Mouse (Mus musculus): ENCODE results near the gene Col16a1. TPM values are rescaled to one million over a fixed set of nuclear protein-coding genes. Genes with fewer than 3 reads are reported as not detected.

Col16a1 gene
- polyA plus RNA-seq, 1 experiment from 2014 or later = 47.7 TPM

- H3K36me3 ChIP-seq (ENCODE audit: control insufficient read depth, insufficient read depth, low read length) = peaks cover 19% of the 10 kb centered on the region; the same call in 1 of the 2 replicates
- no peaks in the 10 kb centered on the region for H3K4me1 ChIP-seq (replicated peaks; ENCODE audit: control insufficient read depth, insufficient read depth)
- H3K4me2 ChIP-seq (replicated peaks; ENCODE audit: low read depth) = no peak overlapping the region
- 76% methylated on average over 4 of the region's 4 CpGs for WGBS
- H3K27ac ChIP-seq (replicated peaks) = no peak overlapping the region
- H3K9me3 ChIP-seq (ENCODE audit: control insufficient read depth, low read length) = no peaks in the 10 kb centered on the region
- DNase-seq (ENCODE audit: low spot score) (no peak), ATAC-seq (ENCODE audit: low FRiP score, low TSS enrichment) (no peak)
- H3K4me3 ChIP-seq (ENCODE audit: low read depth, low read length) = no peak overlapping the region
- no peak for TF ChIP-seq EP300 (optimal IDR thresholded peaks at IDR 0.05)
- TF ChIP-seq CTCF (IDR thresholded peaks at IDR 0.05; ENCODE audit: low read depth) = no peak
- H3K9ac ChIP-seq (ENCODE audit: low read length) = no peak overlapping the region
- H3K27me3 ChIP-seq (ENCODE audit: control insufficient read depth, insufficient read depth, low read length) = no peaks in the 10 kb centered on the region
These were observed 73.1 kb downstream of the Col16a1 start for GRCm38 (mm10) chr4:130120752-130121151.

GRCm38 (mm10) chr4:130121560-130121959 lies 73.9 kb downstream of the Col16a1 start:
- Histone ChIP-seq H3K4me2 (replicated peaks; ENCODE audit: low read depth) (no peak overlapping the region), H3K9me3 (ENCODE audit: control insufficient read depth, low read length) (no peaks in the 10 kb centered on the region), H3K27ac (replicated peaks) (no peak overlapping the region), H3K36me3 (ENCODE audit: control insufficient read depth, insufficient read depth, low read length) (peaks cover 25% of the 10 kb centered on the region; the same call in 1 of the 2 replicates), H3K4me1 (replicated peaks; ENCODE audit: control insufficient read depth, insufficient read depth) (no peaks in the 10 kb centered on the region), H3K27me3 (ENCODE audit: control insufficient read depth, insufficient read depth, low read length) (no peaks in the 10 kb centered on the region), H3K9ac (ENCODE audit: low read length) (no peak overlapping the region), H3K4me3 (ENCODE audit: low read depth, low read length) (no peak overlapping the region)
- no peak for TF ChIP-seq CTCF (IDR thresholded peaks at IDR 0.05; ENCODE audit: low read depth)
- no peak for TF ChIP-seq EP300 (optimal IDR thresholded peaks at IDR 0.05)
- WGBS = 76% methylated on average over 8 of the region's 8 CpGs
- ATAC-seq (ENCODE audit: low FRiP score, low TSS enrichment) (no peak), DNase-seq (ENCODE audit: low spot score) (no peak)

- Histone ChIP-seq H3K27me3 (ENCODE audit: control insufficient read depth, insufficient read depth, low read length) (no peaks in the 10 kb centered on the region), H3K27ac (replicated peaks) (no peak overlapping the region), H3K4me3 (ENCODE audit: low read depth, low read length) (no peak overlapping the region), H3K4me1 (replicated peaks; ENCODE audit: control insufficient read depth, insufficient read depth) (no peaks in the 10 kb centered on the region), H3K36me3 (ENCODE audit: control insufficient read depth, insufficient read depth, low read length) (peaks cover 32% of the 10 kb centered on the region; the same call in 1 of the 2 replicates), H3K4me2 (replicated peaks; ENCODE audit: low read depth) (no peak overlapping the region), H3K9ac (ENCODE audit: low read length) (no peak overlapping the region), H3K9me3 (ENCODE audit: control insufficient read depth, low read length) (no peaks in the 10 kb centered on the region)
- ATAC-seq (ENCODE audit: low FRiP score, low TSS enrichment) (no peak), DNase-seq (ENCODE audit: low spot score) (no peak)
- 80% methylated on average over 5 of the region's 5 CpGs for WGBS
- TF ChIP-seq CTCF (IDR thresholded peaks at IDR 0.05; ENCODE audit: low read depth) = no peak
- no peak for TF ChIP-seq EP300 (optimal IDR thresholded peaks at IDR 0.05)
These were observed 75.4 kb downstream of the Col16a1 start for GRCm38 (mm10) chr4:130123020-130123419.

- H3K9ac ChIP-seq (ENCODE audit: low read length) = no peak overlapping the region
- DNase-seq (ENCODE audit: low spot score) (no peak), ATAC-seq (ENCODE audit: low FRiP score, low TSS enrichment) (peak; percentile 28; the same call in 1 of the 2 replicates)
- H3K36me3 ChIP-seq (ENCODE audit: control insufficient read depth, insufficient read depth, low read length) = peaks cover 32% of the 10 kb centered on the region; the same call in 1 of the 2 replicates
- H3K4me2 ChIP-seq (replicated peaks; ENCODE audit: low read depth) = no peak overlapping the region
- H3K9me3 ChIP-seq (ENCODE audit: control insufficient read depth, low read length) = no peaks in the 10 kb centered on the region
- no peaks in the 10 kb centered on the region for H3K4me1 ChIP-seq (replicated peaks; ENCODE audit: control insufficient read depth, insufficient read depth)
- H3K4me3 ChIP-seq (ENCODE audit: low read depth, low read length) = no peak overlapping the region
- 80% methylated on average over 4 of the region's 4 CpGs for WGBS
- H3K27me3 ChIP-seq (ENCODE audit: control insufficient read depth, insufficient read depth, low read length) = no peaks in the 10 kb centered on the region
- TF ChIP-seq CTCF (IDR thresholded peaks at IDR 0.05; ENCODE audit: low read depth) (no peak), EP300 (optimal IDR thresholded peaks at IDR 0.05) (no peak)
- H3K27ac ChIP-seq (replicated peaks) = no peak overlapping the region
These were observed 76.5 kb downstream of the Col16a1 start for GRCm38 (mm10) chr4:130124110-130124509.

GRCm38 (mm10) chr4:130125164-130125563 lies 77.5 kb downstream of the Col16a1 start:
- DNase-seq (ENCODE audit: low spot score) = no peak
- WGBS = 80% methylated on average over 6 of the region's 6 CpGs
- TF ChIP-seq EP300 (optimal IDR thresholded peaks at IDR 0.05) = no peak
- TF ChIP-seq CTCF (IDR thresholded peaks at IDR 0.05; ENCODE audit: low read depth) = no peak
- no peak overlapping the region for H3K9ac ChIP-seq (ENCODE audit: low read length)
- no peak overlapping the region for H3K4me2 ChIP-seq (replicated peaks; ENCODE audit: low read depth)
- no peaks in the 10 kb centered on the region for H3K27me3 ChIP-seq (ENCODE audit: control insufficient read depth, insufficient read depth, low read length)
- no peak overlapping the region for H3K4me3 ChIP-seq (ENCODE audit: low read depth, low read length)
- H3K4me1 ChIP-seq (replicated peaks; ENCODE audit: control insufficient read depth, insufficient read depth) = no peaks in the 10 kb centered on the region
- H3K27ac ChIP-seq (replicated peaks) = no peak overlapping the region
- no peaks in the 10 kb centered on the region for H3K9me3 ChIP-seq (ENCODE audit: control insufficient read depth, low read length)
- no peak for ATAC-seq (ENCODE audit: low FRiP score, low TSS enrichment)
- peaks cover 32% of the 10 kb centered on the region; the same call in 1 of the 2 replicates for H3K36me3 ChIP-seq (ENCODE audit: control insufficient read depth, insufficient read depth, low read length)

- H3K36me3 ChIP-seq (ENCODE audit: control insufficient read depth, insufficient read depth, low read length) = peaks cover 32% of the 10 kb centered on the region; the same call in 1 of the 2 replicates
- DNase-seq (ENCODE audit: low spot score) (no peak), ATAC-seq (ENCODE audit: low FRiP score, low TSS enrichment) (no peak)
- H3K9ac ChIP-seq (ENCODE audit: low read length) = no peak overlapping the region
- H3K27ac ChIP-seq (replicated peaks) = no peak overlapping the region
- no peak overlapping the region for H3K4me3 ChIP-seq (ENCODE audit: low read depth, low read length)
- H3K27me3 ChIP-seq (ENCODE audit: control insufficient read depth, insufficient read depth, low read length) = no peaks in the 10 kb centered on the region
- 78% methylated on average over 5 of the region's 5 CpGs for WGBS
- no peak overlapping the region for H3K4me2 ChIP-seq (replicated peaks; ENCODE audit: low read depth)
- H3K4me1 ChIP-seq (replicated peaks; ENCODE audit: control insufficient read depth, insufficient read depth) = no peaks in the 10 kb centered on the region
- TF ChIP-seq EP300 (optimal IDR thresholded peaks at IDR 0.05) = no peak
- no peak for TF ChIP-seq CTCF (IDR thresholded peaks at IDR 0.05; ENCODE audit: low read depth)
- H3K9me3 ChIP-seq (ENCODE audit: control insufficient read depth, low read length) = no peaks in the 10 kb centered on the region
These were observed 78.3 kb downstream of the Col16a1 start for GRCm38 (mm10) chr4:130125935-130126334.

All from stomach, postnatal 0 days (tissue).